Mouse (Mus musculus) forebrain, embryonic 13.5 days (tissue): ENCODE data around the gene Cyp2s1. TPM values are rescaled to one million over a fixed set of nuclear protein-coding genes. Genes with fewer than 3 reads are reported as not detected.
"Not testable (repeated sequence)": the region's sequence is repeated elsewhere in the genome, so short reads cannot be mapped to it uniquely, and the experiment has no call there.

Experiments used
- ATAC-seq: fragments of 200-750 bp; cut with Nextera tagmentation; 2 replicates; pipeline ENCODE4 v1.8.0; 2017
- H3K27ac ChIP-seq: fragments of 300-500 bp; sonication (generic); 2 replicates; pipeline ENCODE4 v1.5.1; 2015; ENCODE audit warnings: inconsistent platforms, mild to moderate bottlenecking, moderate library complexity
- H3K27me3 ChIP-seq: fragments of 300-500 bp; sonication (generic); 2 replicates; pipeline ENCODE4 v1.6.1; 2015; ENCODE audit warnings: mild to moderate bottlenecking, inconsistent platforms
- H3K36me3 ChIP-seq: fragments of 300-500 bp; sonication (generic); 2 replicates; pipeline ENCODE4 v1.6.1; 2015; ENCODE audit warnings: mild to moderate bottlenecking, inconsistent platforms; ENCODE audit not compliant: poor library complexity, severe bottlenecking
- H3K4me1 ChIP-seq: fragments of 300-500 bp; sonication (generic); 2 replicates; pipeline ENCODE4 v1.6.1; 2015; ENCODE audit warnings: inconsistent platforms
- H3K4me2 ChIP-seq: fragments of 300-500 bp; sonication (generic); 2 replicates; pipeline ENCODE4 v1.6.1; 2015; ENCODE audit warnings: inconsistent platforms, mild to moderate bottlenecking, moderate library complexity
- H3K4me3 ChIP-seq: fragments of 300-500 bp; sonication (generic); 2 replicates; pipeline ENCODE4 v1.5.1; 2015; ENCODE audit warnings: mild to moderate bottlenecking, inconsistent platforms
- H3K9ac ChIP-seq: fragments of 300-500 bp; sonication (generic); 2 replicates; pipeline ENCODE4 v1.6.1; 2015; ENCODE audit warnings: mild to moderate bottlenecking, inconsistent platforms
- H3K9me3 ChIP-seq: fragments of 300-500 bp; sonication (generic); replicated peaks from 2 replicates; pipeline ENCODE4 v1.6.1; 2016; ENCODE audit warnings: inconsistent platforms
- WGBS: fragments of 180-500 bp; shearing (Covaris S2); methylation state at CpG from one replicate; pipeline ENCODE4 v1.1.7; 2015; 5-methylcytosine and 5-hydroxymethylcytosine counted together
- polyA plus RNA-seq: library from polyadenylated mRNA; unstranded; fragments of >200 nt; fragmentation: Nextera tagmentation; extraction: Ambion mirVana; gene quantifications from 2 replicates; pipeline ENCODE4 v1.2.1, GENCODE M21; 2015

Cyp2s1 gene
- polyA plus RNA-seq, 1 experiment from 2014 or later, result 0.49 TPM

- Histone ChIP-seq H3K27me3 (no peaks in the 10 kb centered on the region), H3K27ac (no peak overlapping the region), H3K4me1 (peaks cover 11% of the 10 kb centered on the region), H3K4me3 (no peak overlapping the region), H3K9ac (no peak overlapping the region), H3K36me3 (no peaks in the 10 kb centered on the region), H3K9me3 (no peaks in the 10 kb centered on the region; the same call in 1 of the 2 replicates), H3K4me2 (no peak overlapping the region)
- no peak for ATAC-seq
- WGBS, result 85% methylated on average over 13 of the region's 13 CpGs
Observed at GRCm38 (mm10) chr7:25803460-25803859, 13.3 kb downstream of the Cyp2s1 start.

- ATAC-seq, result no peak
- no peaks in the 10 kb centered on the region for H3K27me3 ChIP-seq
- peak overlapping the region; percentile 24; the same call in 1 of the 2 replicates for H3K4me2 ChIP-seq
- H3K27ac ChIP-seq, result no peak overlapping the region
- H3K9ac ChIP-seq, result no peak overlapping the region
- H3K4me3 ChIP-seq, result no peak overlapping the region
- 34% methylated on average over 24 of the region's 24 CpGs for WGBS
- H3K4me1 ChIP-seq, result peaks cover 11% of the 10 kb centered on the region
- no peaks in the 10 kb centered on the region for H3K36me3 ChIP-seq
- H3K9me3 ChIP-seq, result no peaks in the 10 kb centered on the region; the same call in 1 of the 2 replicates
Observed at GRCm38 (mm10) chr7:25802241-25803125, 14.2 kb downstream of the Cyp2s1 start.

DNA sequence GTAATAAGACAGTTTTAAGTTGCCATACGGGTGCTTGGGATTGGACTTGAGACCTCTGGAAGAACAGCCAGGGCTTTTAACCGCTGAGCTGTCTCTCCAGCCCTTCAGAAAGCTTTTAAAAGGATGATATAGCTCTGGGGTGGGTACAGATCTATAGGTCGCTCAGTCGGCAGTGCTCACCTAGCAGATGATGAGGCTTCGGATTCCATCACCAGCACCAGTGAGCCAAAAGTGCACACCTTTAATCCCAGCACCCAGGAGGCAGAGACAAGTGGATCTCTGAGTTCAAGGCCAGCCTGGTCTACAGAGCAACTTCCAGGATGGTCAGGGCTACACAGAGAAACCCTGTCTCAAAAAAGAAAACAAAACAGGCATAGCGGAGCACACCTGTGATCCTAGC, 15.7 kb downstream of the Cyp2s1 start:
- no peak for ATAC-seq
- no peaks in the 10 kb centered on the region for H3K27me3 ChIP-seq
- no peak overlapping the region for H3K4me3 ChIP-seq
- H3K9me3 ChIP-seq, result no peaks in the 10 kb centered on the region; the same call in 1 of the 2 replicates
- no peak overlapping the region for H3K27ac ChIP-seq
- WGBS, result 95% methylated on average over 6 of the region's 6 CpGs
- H3K4me1 ChIP-seq, result peaks cover 10% of the 10 kb centered on the region
- H3K4me2 ChIP-seq, result no peak overlapping the region
- H3K9ac ChIP-seq, result no peak overlapping the region
- H3K36me3 ChIP-seq, result no peaks in the 10 kb centered on the region

DNA sequence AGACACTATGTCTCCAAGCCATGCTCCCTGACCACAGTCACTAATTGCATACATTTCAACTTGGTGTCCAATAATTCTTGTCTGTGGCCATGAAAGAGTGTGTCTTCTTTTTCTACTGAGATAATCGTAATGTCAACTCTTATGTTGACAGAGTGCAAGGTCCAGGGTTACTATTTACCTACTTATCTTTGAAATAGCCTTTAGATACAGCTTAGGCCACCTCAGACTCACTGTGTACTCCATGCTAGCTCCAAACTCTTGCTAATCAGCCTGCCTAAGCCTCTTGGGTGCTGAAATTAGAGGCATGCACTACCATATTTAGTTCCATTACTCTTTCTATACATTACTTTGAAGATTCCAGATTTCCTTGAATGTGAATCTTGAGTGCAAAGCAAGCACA, 17.3 kb downstream of the Cyp2s1 start:
- WGBS, result 85% methylated on average over 1 of the region's 1 CpGs
- no peak for ATAC-seq
- Histone ChIP-seq H3K9ac (no peak overlapping the region), H3K4me2 (no peak overlapping the region), H3K36me3 (no peaks in the 10 kb centered on the region), H3K4me1 (0 out of 2 replicates have a peak, but pooled peaks cover 6% of the 10 kb centered on the region), H3K27ac (no peak overlapping the region), H3K9me3 (no peaks in the 10 kb centered on the region; the same call in 1 of the 2 replicates), H3K4me3 (no peak overlapping the region), H3K27me3 (no peaks in the 10 kb centered on the region)

DNA sequence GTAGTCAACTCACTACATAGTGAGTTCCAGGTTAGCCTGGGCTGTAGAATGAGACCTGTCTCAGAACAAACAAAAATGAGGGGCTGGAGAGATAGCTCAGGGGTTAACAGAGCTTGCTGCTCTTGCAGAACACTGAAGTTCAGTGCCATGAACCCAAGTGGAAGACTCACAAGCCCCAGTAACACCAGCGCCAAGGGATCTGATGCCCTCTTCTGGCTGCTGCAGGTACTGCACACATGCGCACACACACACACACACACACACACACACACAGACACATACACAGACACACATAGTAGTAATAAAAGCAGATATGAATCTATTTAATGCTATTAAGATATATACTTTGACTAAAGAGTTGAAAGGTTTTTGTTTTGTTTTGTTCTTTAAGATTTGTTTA, 18.2 kb downstream of the Cyp2s1 start:
- Histone ChIP-seq H3K4me3 (no peak overlapping the region), H3K27me3 (no peaks in the 10 kb centered on the region), H3K9ac (no peak overlapping the region), H3K9me3 (no peaks in the 10 kb centered on the region; the same call in 1 of the 2 replicates), H3K27ac (no peak overlapping the region), H3K36me3 (no peaks in the 10 kb centered on the region), H3K4me2 (no peak overlapping the region), H3K4me1 (0 out of 2 replicates have a peak, but pooled peaks cover 6% of the 10 kb centered on the region)
- no peak for ATAC-seq
- WGBS, result 93% methylated on average over 2 of the region's 2 CpGs

DNA sequence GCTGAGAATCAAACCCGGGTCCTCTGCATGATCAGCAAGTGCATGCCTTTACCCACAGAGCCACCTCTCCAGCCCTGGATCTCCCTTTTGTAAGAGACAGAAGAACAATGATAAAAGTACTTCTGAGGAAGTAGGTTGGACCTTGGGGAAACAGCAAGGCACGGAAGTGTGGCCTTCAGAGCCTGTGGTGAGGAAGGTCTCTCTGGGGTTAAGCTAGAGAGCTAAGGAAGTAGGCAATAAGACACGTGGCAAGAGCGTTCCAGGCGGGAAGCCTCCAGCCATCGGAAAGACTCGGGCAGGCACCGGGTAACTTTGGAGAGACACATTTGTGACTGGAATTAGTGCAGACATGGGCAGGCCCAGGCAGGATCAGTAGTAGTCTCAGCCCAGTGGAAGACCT, 21.9 kb downstream of the Cyp2s1 start:
- H3K9me3 ChIP-seq, result no peaks in the 10 kb centered on the region; the same call in 1 of the 2 replicates
- no peaks in the 10 kb centered on the region for H3K36me3 ChIP-seq
- no peaks in the 10 kb centered on the region for H3K27me3 ChIP-seq
- H3K9ac ChIP-seq, result no peak overlapping the region
- H3K4me3 ChIP-seq, result no peak overlapping the region
- no peak for ATAC-seq
- H3K4me1 ChIP-seq, result no peaks in the 10 kb centered on the region
- no peak overlapping the region for H3K4me2 ChIP-seq
- H3K27ac ChIP-seq, result no peak overlapping the region
- WGBS, result 86% methylated on average over 8 of the region's 8 CpGs

GRCm38 (mm10) chr7:25793679-25794078, 23.0 kb downstream of the Cyp2s1 start:
- WGBS, result 52% methylated on average over 3 of the region's 3 CpGs
- Histone ChIP-seq H3K4me2 (no peak overlapping the region), H3K4me3 (no peak overlapping the region), H3K4me1 (peaks cover 7% of the 10 kb centered on the region), H3K36me3 (no peaks in the 10 kb centered on the region), H3K27ac (no peak overlapping the region), H3K9me3 (no peaks in the 10 kb centered on the region; the same call in 1 of the 2 replicates), H3K27me3 (no peaks in the 10 kb centered on the region), H3K9ac (no peak overlapping the region)
- ATAC-seq, result no peak

DNA sequence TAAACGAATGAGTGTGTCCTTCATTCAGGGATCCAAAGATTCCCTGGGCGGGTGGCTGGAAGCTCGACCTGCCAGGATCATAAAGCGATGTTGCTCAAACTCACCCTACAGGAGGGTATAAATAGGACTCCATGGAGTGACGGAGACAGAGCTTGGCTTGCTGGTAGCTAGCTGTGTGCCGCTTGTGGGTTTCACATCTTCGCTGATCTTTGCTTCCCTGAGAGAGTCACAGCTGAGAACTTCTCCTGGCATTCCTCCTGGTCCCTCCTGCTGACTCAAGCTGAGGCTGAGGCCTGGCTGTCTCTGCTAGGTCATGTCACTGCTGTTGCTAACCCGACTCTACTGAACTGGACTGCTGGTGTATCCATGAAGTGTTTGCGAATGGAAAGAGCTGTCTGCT, 23.7 kb downstream of the Cyp2s1 start:
- H3K9me3 ChIP-seq, H3K27ac ChIP-seq, H3K27me3 ChIP-seq, H3K4me2 ChIP-seq, H3K4me3 ChIP-seq, H3K36me3 ChIP-seq, ATAC-seq, H3K9ac ChIP-seq: not testable (repeated sequence)
- H3K4me1 ChIP-seq, result peaks cover 14% of the 10 kb centered on the region
- 76% methylated on average over 9 of the region's 9 CpGs for WGBS

DNA sequence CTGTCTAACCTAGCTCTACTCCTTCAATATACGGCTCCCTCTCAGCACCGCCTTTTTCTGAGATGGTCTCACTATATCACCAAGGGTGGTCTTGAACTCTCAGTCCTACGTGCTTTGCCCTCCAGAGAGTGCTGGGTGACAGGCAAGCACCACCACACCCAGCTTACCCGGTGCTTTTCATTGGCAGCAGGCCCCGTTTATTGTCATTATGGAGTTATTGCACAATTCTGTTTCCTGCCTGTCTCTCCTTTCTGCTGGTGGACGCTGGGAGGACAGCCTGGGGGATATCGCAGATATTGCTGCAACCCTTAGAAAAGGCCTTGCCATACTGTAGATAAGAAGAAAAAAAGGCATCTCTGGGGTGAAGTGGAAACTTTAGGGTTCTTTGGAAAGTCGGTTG, 26.1 kb downstream of the Cyp2s1 start:
- no peak overlapping the region for H3K4me2 ChIP-seq

DNA sequence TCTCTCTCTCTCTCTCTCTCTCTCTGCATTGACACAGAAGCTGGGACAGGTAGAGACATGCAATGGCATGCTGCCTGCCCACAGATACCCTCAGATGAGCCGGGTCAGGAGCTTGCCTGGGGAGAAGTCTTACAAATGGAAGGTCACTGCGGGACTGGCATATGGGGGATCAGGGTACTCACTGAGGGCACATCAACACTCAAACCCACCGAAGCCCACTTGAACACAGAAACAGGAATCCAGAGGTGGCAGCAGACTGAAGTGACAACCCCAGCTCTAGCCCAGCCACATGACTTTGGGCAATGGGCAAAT, 27.6 kb downstream of the Cyp2s1 start:
- 12% methylated on average over 3 of the region's 3 CpGs for WGBS
- no peaks in the 10 kb centered on the region for H3K36me3 ChIP-seq
- peak overlapping the region; percentile 47 for H3K4me3 ChIP-seq
- peaks cover 27% of the 10 kb centered on the region for H3K4me1 ChIP-seq
- no peaks in the 10 kb centered on the region for H3K9me3 ChIP-seq
- ATAC-seq, result no peak
- peak overlapping the region; percentile 78 for H3K4me2 ChIP-seq
- H3K9ac ChIP-seq, result peak overlapping the region; percentile 68; the same call in 1 of the 2 replicates
- no peaks in the 10 kb centered on the region for H3K27me3 ChIP-seq
- peak overlapping the region; percentile 65 for H3K27ac ChIP-seq

More for the DNA sequence above, 26.1 kb downstream of the Cyp2s1 start:
- no peak for ATAC-seq
- H3K27ac ChIP-seq, result no peak overlapping the region
- H3K36me3 ChIP-seq, result no peaks in the 10 kb centered on the region
- H3K9me3 ChIP-seq, result no peaks in the 10 kb centered on the region
- WGBS, result 77% methylated on average over 8 of the region's 8 CpGs
- H3K9ac ChIP-seq, result no peak overlapping the region
- H3K27me3 ChIP-seq, result no peaks in the 10 kb centered on the region
- H3K4me3 ChIP-seq, result no peak overlapping the region
- peaks cover 27% of the 10 kb centered on the region for H3K4me1 ChIP-seq

- Histone ChIP-seq H3K27ac (peak within 1 kb of the TSS; percentile 65), H3K9me3 (no peaks in the 10 kb centered on the region), H3K36me3 (0 out of 2 replicates have a peak, but pooled peaks cover 4% of the 10 kb centered on the region), H3K27me3 (no peaks in the 10 kb centered on the region), H3K4me1 (peaks cover 27% of the 10 kb centered on the region), H3K4me2 (peak within 1 kb of the TSS; percentile 78), H3K4me3 (peak within 1 kb of the TSS; percentile 47), H3K9ac (peak within 1 kb of the TSS; percentile 68)
- peak; percentile 87 for ATAC-seq
- under 1% methylated on average over 27 of the region's 30 CpGs for WGBS
Observed at GRCm38 (mm10) chr7:25788220-25789128, 28.2 kb downstream of the Cyp2s1 start, which contains the start of gene Axl. Axl (minus strand) TSS chr7:25788705.
